Mouse (Mus musculus) cerebellum, adult 2 months (tissue): ENCODE data around the gene Psapl1. TPM values are rescaled to one million over a fixed set of nuclear protein-coding genes. Genes with fewer than 3 reads are reported as not detected.

ENCODE experiments used
- DNase-seq, 2 experiments: peaks; one replicate each; pipeline ENCODE4 v3.0.0; 2021
- H3K27ac ChIP-seq: fragments of 200-500 bp; 2 replicates; pipeline ENCODE4 v1.5.1; 2012; ENCODE audit warnings: low read length, control low read depth, inconsistent platforms; ENCODE audit not compliant: insufficient read depth
- H3K27me3 ChIP-seq: fragments of 200-500 bp; 2 replicates; pipeline ENCODE4 v1.6.1; 2012; ENCODE audit warnings: inconsistent platforms, mild to moderate bottlenecking, low read length, moderate library complexity; ENCODE audit not compliant: control insufficient read depth, insufficient read depth
- H3K4me1 ChIP-seq: fragments of 200-500 bp; 2 replicates; pipeline ENCODE4 v1.6.1; 2011; ENCODE audit warnings: low read length; ENCODE audit not compliant: control insufficient read depth, insufficient read depth
- H3K4me3 ChIP-seq: fragments of 200-500 bp; replicated peaks from 2 replicates; pipeline ENCODE3; 2011; ENCODE audit warnings: mild to moderate bottlenecking, low read depth, low read length, control low read depth; ENCODE audit not compliant: insufficient read depth
- CTCF ChIP-seq: fragments of 200-500 bp; IDR thresholded peaks from 2 replicates; pipeline ENCODE4 v1.5.1; 2011; ENCODE audit warnings: low read depth, mild to moderate bottlenecking, control low read depth, low read length, moderate library complexity, borderline replicate concordance; ENCODE audit not compliant: insufficient read depth
- POLR2A ChIP-seq: fragments of 200-500 bp; IDR thresholded peaks from 2 replicates; pipeline ENCODE4 v1.6.1; 2011; ENCODE audit warnings: low read length, control low read depth, borderline replicate concordance; ENCODE audit not compliant: insufficient read depth
- WGBS: fragments of 180-500 bp; shearing (Covaris S2); methylation state at CpG from one replicate; pipeline ENCODE4 v1.1.7; 2018; 5-methylcytosine and 5-hydroxymethylcytosine counted together
- polyA plus RNA-seq: library from polyadenylated mRNA; depleted of rRNA; stranded (reverse); fragments of >200 nt; gene quantifications from 2 replicates; pipeline ENCODE4 v1.2.3, GENCODE M21; 2012

Psapl1 gene
- polyA plus RNA-seq, 1 experiment, result not detected

- WGBS, result 68% methylated on average over 7 of the region's 7 CpGs
- Histone ChIP-seq H3K4me3 (no peak overlapping the region), H3K27me3 (no peaks in the 10 kb centered on the region), H3K4me1 (no peaks in the 10 kb centered on the region), H3K27ac (no peak overlapping the region)
- TF ChIP-seq CTCF (no peak), POLR2A (no peak)
- no peak for DNase-seq
Measured at GRCm38 (mm10) chr5:36178215-36178614, 25.6 kb upstream of the Psapl1 start.

- no peak for DNase-seq
- Histone ChIP-seq H3K27ac (no peak overlapping the region), H3K4me3 (no peak overlapping the region), H3K4me1 (no peaks in the 10 kb centered on the region), H3K27me3 (no peaks in the 10 kb centered on the region)
- TF ChIP-seq POLR2A, result no peak
- no peak for TF ChIP-seq CTCF
- WGBS, result 98% methylated on average over 3 of the region's 3 CpGs
Measured at GRCm38 (mm10) chr5:36178785-36179184, 25.0 kb upstream of the Psapl1 start.

- Histone ChIP-seq H3K4me1 (no peaks in the 10 kb centered on the region), H3K4me3 (no peak overlapping the region), H3K27me3 (no peaks in the 10 kb centered on the region), H3K27ac (no peak overlapping the region)
- DNase-seq, result no peak
- no peak for TF ChIP-seq CTCF
- TF ChIP-seq POLR2A, result no peak
- 88% methylated on average over 5 of the region's 5 CpGs for WGBS
Measured at GRCm38 (mm10) chr5:36179708-36180107, 24.1 kb upstream of the Psapl1 start.

GRCm38 (mm10) chr5:36182326-36182725 lies 21.5 kb upstream of the Psapl1 start:
- Histone ChIP-seq H3K27ac (no peak overlapping the region), H3K27me3 (no peaks in the 10 kb centered on the region), H3K4me3 (no peak overlapping the region), H3K4me1 (no peaks in the 10 kb centered on the region)
- no peak for TF ChIP-seq CTCF
- TF ChIP-seq POLR2A, result no peak
- DNase-seq, result no peak
- WGBS, result 39% methylated on average over 7 of the region's 7 CpGs

- no peak overlapping the region for H3K4me3 ChIP-seq
- WGBS, result 67% methylated on average over 8 of the region's 8 CpGs
- no peak overlapping the region for H3K27ac ChIP-seq
- H3K27me3 ChIP-seq, result no peaks in the 10 kb centered on the region
- TF ChIP-seq CTCF, result no peak
- TF ChIP-seq POLR2A, result no peak
- no peaks in the 10 kb centered on the region for H3K4me1 ChIP-seq
- no peak for DNase-seq
Measured at GRCm38 (mm10) chr5:36186294-36187053, 17.3 kb upstream of the Psapl1 start.

DNA sequence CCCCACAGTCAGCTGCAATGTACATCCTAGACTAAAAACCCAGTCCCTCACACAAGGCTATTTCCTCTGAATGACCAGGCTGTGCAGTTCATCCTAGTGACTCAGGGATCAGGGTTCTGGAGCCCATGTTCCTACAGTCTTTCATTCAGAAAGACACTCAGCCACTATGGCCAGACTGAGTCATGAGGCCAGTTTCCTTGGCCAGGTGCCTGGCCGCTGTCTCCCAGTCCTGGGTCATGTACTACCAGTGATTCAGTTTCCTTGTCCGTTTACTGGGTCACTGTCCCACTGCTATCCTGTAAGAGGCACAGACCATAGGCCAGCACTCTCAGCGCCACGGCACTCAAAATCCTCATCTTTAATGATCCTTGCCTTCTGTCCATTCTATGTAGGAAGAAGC lies 15.5 kb upstream of the Psapl1 start:
- DNase-seq, result peak in 1 of 2 experiments; percentile 15
- WGBS, result 83% methylated on average over 4 of the region's 4 CpGs
- Histone ChIP-seq H3K4me3 (no peak overlapping the region), H3K27ac (no peak overlapping the region), H3K4me1 (no peaks in the 10 kb centered on the region), H3K27me3 (no peaks in the 10 kb centered on the region)
- TF ChIP-seq CTCF, result no peak
- TF ChIP-seq POLR2A, result no peak

GRCm38 (mm10) chr5:36191285-36191684 lies 12.5 kb upstream of the Psapl1 start:
- 88% methylated on average over 4 of the region's 4 CpGs for WGBS
- TF ChIP-seq POLR2A (no peak), CTCF (no peak)
- Histone ChIP-seq H3K4me3 (no peak overlapping the region), H3K27ac (no peak overlapping the region), H3K27me3 (no peaks in the 10 kb centered on the region), H3K4me1 (no peaks in the 10 kb centered on the region)
- DNase-seq, result no peak

GRCm38 (mm10) chr5:36191876-36192275 lies 11.9 kb upstream of the Psapl1 start:
- DNase-seq, result no peak
- H3K27ac ChIP-seq, result no peak overlapping the region
- H3K4me1 ChIP-seq, result no peaks in the 10 kb centered on the region
- H3K27me3 ChIP-seq, result no peaks in the 10 kb centered on the region
- no peak overlapping the region for H3K4me3 ChIP-seq
- TF ChIP-seq CTCF, result no peak
- no peak for TF ChIP-seq POLR2A
- WGBS, result 93% methylated on average over 3 of the region's 3 CpGs
